Mouse (Mus musculus): Measurements from ENCODE around the gene Pygm. TPM values are rescaled to one million over a fixed set of nuclear protein-coding genes. Genes with fewer than 3 reads are reported as not detected.

Pygm gene
- total and polyA plus RNA-seq, 2 experiments from 2014 or later: 6.2 to 7.6 TPM

DNA sequence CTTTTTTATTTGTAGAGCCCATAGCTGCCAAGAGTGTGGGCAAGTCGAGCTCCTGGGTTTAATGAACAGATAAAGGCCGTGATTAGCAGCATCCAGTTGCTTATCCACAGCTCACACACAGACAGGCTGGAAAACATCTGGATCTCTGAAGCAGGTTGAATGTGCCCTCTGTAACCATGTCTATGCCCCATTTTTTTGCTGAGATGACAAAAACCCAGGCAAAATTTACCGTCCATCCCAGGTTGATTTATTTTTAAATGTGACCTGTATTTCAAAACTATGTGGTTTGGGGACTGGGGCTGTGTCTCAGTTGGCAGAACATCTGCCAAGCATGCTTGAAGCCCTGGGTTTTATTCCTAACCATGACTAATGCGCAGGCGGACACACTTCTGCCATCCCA lies 25.0 kb downstream of the Pygm start:
- no peaks in the 10 kb centered on the region for H3K27me3 ChIP-seq (ENCODE audit: insufficient read depth, low read length)
- H3K9me3 ChIP-seq (ENCODE audit: low read length): no peaks in the 10 kb centered on the region
- no peak overlapping the region for H3K9ac ChIP-seq
- H3K4me3 ChIP-seq (ENCODE audit: low read depth, low read length): no peak overlapping the region
- WGBS: 74% methylated on average over 5 of the region's 5 CpGs
- no peak overlapping the region for H3K4me2 ChIP-seq (ENCODE audit: low read depth)
- no peak for TF ChIP-seq CTCF (IDR thresholded peaks at IDR 0.05; ENCODE audit: low read depth)
- no peaks in the 10 kb centered on the region for H3K4me1 ChIP-seq (ENCODE audit: insufficient read depth)
- DNase-seq (no peak), ATAC-seq (no peak)
- H3K36me3 ChIP-seq (ENCODE audit: insufficient read depth): no peaks in the 10 kb centered on the region; the same call in 1 of the 2 replicates
- no peak overlapping the region for H3K27ac ChIP-seq (ENCODE audit: low read depth, low read length)

GRCm38 (mm10) chr19:6409936-6410335 lies 25.7 kb downstream of the Pygm start:
- no peak for TF ChIP-seq CTCF (IDR thresholded peaks at IDR 0.05; ENCODE audit: low read depth)
- H3K36me3 ChIP-seq (ENCODE audit: insufficient read depth): no peaks in the 10 kb centered on the region; the same call in 1 of the 2 replicates
- H3K9me3 ChIP-seq (ENCODE audit: low read length): no peaks in the 10 kb centered on the region
- H3K4me3 ChIP-seq (ENCODE audit: low read depth, low read length): no peak overlapping the region
- no peaks in the 10 kb centered on the region for H3K4me1 ChIP-seq (ENCODE audit: insufficient read depth)
- ATAC-seq (no peak), DNase-seq (no peak)
- no peaks in the 10 kb centered on the region for H3K27me3 ChIP-seq (ENCODE audit: insufficient read depth, low read length)
- H3K9ac ChIP-seq: no peak overlapping the region
- WGBS: 88% methylated on average over 5 of the region's 5 CpGs
- H3K27ac ChIP-seq (ENCODE audit: low read depth, low read length): no peak overlapping the region
- no peak overlapping the region for H3K4me2 ChIP-seq (ENCODE audit: low read depth)

GRCm38 (mm10) chr19:6412798-6413197 lies 28.6 kb downstream of the Pygm start:
- Histone ChIP-seq H3K36me3 (ENCODE audit: insufficient read depth) (no peaks in the 10 kb centered on the region; the same call in 1 of the 2 replicates), H3K9ac (no peak overlapping the region), H3K4me1 (ENCODE audit: insufficient read depth) (peaks cover 27% of the 10 kb centered on the region), H3K9me3 (ENCODE audit: low read length) (no peaks in the 10 kb centered on the region), H3K27ac (ENCODE audit: low read depth, low read length) (no peak overlapping the region), H3K4me3 (ENCODE audit: low read depth, low read length) (no peak overlapping the region), H3K4me2 (ENCODE audit: low read depth) (no peak overlapping the region), H3K27me3 (ENCODE audit: insufficient read depth, low read length) (no peaks in the 10 kb centered on the region)
- no peak for TF ChIP-seq CTCF (IDR thresholded peaks at IDR 0.05; ENCODE audit: low read depth)
- ATAC-seq (no peak), DNase-seq (no peak)
- 81% methylated on average over 14 of the region's 14 CpGs for WGBS

- Histone ChIP-seq H3K9ac (peak overlapping the region; percentile 28), H3K27ac (ENCODE audit: low read depth, low read length) (peak overlapping the region; percentile 78), H3K27me3 (ENCODE audit: insufficient read depth, low read length) (no peaks in the 10 kb centered on the region), H3K4me3 (ENCODE audit: low read depth, low read length) (no peak overlapping the region), H3K4me2 (ENCODE audit: low read depth) (no peak overlapping the region; the same call in 1 of the 2 replicates), H3K9me3 (ENCODE audit: low read length) (no peaks in the 10 kb centered on the region), H3K36me3 (ENCODE audit: insufficient read depth) (no peaks in the 10 kb centered on the region), H3K4me1 (ENCODE audit: insufficient read depth) (peaks cover 31% of the 10 kb centered on the region)
- TF ChIP-seq CTCF (IDR thresholded peaks at IDR 0.05; ENCODE audit: low read depth): no peak
- DNase-seq: no peak
- ATAC-seq: no peak
- 56% methylated on average over 6 of the region's 6 CpGs for WGBS
Observed at GRCm38 (mm10) chr19:6415454-6415853, 31.3 kb downstream of the Pygm start.

- Histone ChIP-seq H3K9me3 (ENCODE audit: low read length) (no peaks in the 10 kb centered on the region), H3K4me1 (ENCODE audit: insufficient read depth) (peaks cover 39% of the 10 kb centered on the region), H3K36me3 (ENCODE audit: insufficient read depth) (no peaks in the 10 kb centered on the region; the same call in 1 of the 2 replicates), H3K27ac (ENCODE audit: low read depth, low read length) (peak overlapping the region; percentile 78), H3K4me2 (ENCODE audit: low read depth) (peak overlapping the region; percentile 28), H3K9ac (peak overlapping the region; percentile 28; the same call in 1 of the 2 replicates), H3K27me3 (ENCODE audit: insufficient read depth, low read length) (no peaks in the 10 kb centered on the region), H3K4me3 (ENCODE audit: low read depth, low read length) (no peak overlapping the region)
- DNase-seq (peak; percentile 85), ATAC-seq (peak; percentile 32)
- no peak for TF ChIP-seq CTCF (IDR thresholded peaks at IDR 0.05; ENCODE audit: low read depth)
- 8% methylated on average over 9 of the region's 9 CpGs for WGBS
Observed at GRCm38 (mm10) chr19:6416124-6416770, 32.0 kb downstream of the Pygm start.

DNA sequence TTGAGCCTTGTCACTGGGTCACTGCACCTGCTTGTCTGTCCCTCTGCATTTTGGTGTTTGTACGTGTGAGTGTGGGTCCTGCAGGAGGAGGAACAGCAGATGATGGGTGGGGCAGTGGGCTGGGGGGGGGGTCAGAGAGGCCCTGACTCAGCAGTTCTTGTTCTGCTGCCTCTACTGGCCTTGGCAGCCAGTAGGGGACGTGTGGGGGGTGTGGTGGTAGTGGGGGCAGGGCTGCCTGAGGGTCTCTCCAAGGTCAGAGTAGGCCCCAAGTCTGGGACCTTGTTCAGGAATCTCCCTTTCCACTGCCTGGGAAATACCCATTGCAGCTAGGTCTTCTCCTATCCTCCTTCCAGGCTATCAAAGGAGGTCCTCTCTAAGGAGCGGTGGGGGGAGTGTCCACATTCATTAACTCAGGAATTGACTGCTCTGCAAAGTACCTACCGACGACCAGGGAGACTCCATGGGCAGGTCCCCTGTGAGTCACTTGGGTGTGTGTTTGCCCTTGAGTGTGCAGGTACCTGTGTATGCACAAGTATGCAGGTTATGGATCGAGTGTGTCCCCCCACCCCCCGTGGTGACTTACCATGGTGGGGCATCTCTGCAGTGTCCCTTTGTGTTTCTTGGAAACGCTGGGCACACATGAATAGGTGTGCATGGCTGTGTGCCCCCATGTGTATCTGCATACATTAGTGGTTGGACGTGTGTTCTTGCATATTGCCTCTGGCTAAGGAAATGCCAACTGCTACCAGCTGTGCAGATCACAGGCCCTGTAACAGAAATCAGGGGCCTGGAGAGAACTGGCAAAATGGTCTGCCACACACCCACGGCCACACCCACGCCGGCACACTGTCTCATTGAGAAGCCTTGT lies 32.9 kb downstream of the Pygm start:
- ATAC-seq (no peak), DNase-seq (no peak)
- peak overlapping the region; percentile 28; the same call in 1 of the 2 replicates for H3K9ac ChIP-seq
- H3K27ac ChIP-seq (ENCODE audit: low read depth, low read length): peak overlapping the region; percentile 97
- H3K9me3 ChIP-seq (ENCODE audit: low read length): no peaks in the 10 kb centered on the region
- peak overlapping the region; percentile 76; the same call in 1 of the 2 replicates for H3K4me2 ChIP-seq (ENCODE audit: low read depth)
- no peak overlapping the region for H3K4me3 ChIP-seq (ENCODE audit: low read depth, low read length)
- no peaks in the 10 kb centered on the region; the same call in 1 of the 2 replicates for H3K36me3 ChIP-seq (ENCODE audit: insufficient read depth)
- no peak for TF ChIP-seq CTCF (IDR thresholded peaks at IDR 0.05; ENCODE audit: low read depth)
- H3K27me3 ChIP-seq (ENCODE audit: insufficient read depth, low read length): no peaks in the 10 kb centered on the region
- peaks cover 48% of the 10 kb centered on the region for H3K4me1 ChIP-seq (ENCODE audit: insufficient read depth)
- WGBS: 60% methylated on average over 12 of the region's 12 CpGs
